Mouse (Mus musculus) heart, adult 2 months (tissue): ENCODE measurements around the gene Iqcg. TPM values are rescaled to one million over a fixed set of nuclear protein-coding genes. Genes with fewer than 3 reads are reported as not detected.

Source experiments
- DNase-seq, 2 experiments: peaks; one replicate each; pipeline ENCODE4 v3.0.0; 2021
- H3K27ac ChIP-seq: fragments of 200-600 bp; 2 replicates; pipeline ENCODE4 v1.8.1; 2022
- H3K27me3 ChIP-seq: fragments of 200-500 bp; 2 replicates; pipeline ENCODE4 v1.6.1; 2012; ENCODE audit warnings: mild to moderate bottlenecking, low read length, inconsistent platforms, mixed read lengths; ENCODE audit not compliant: control insufficient read depth, insufficient read depth
- H3K36me3 ChIP-seq: fragments of 200-500 bp; 2 replicates; pipeline ENCODE4 v1.6.1; 2012; ENCODE audit warnings: low read length, inconsistent platforms; ENCODE audit not compliant: control insufficient read depth, insufficient read depth
- H3K4me1 ChIP-seq: fragments of 200-500 bp; 2 replicates; pipeline ENCODE4 v1.6.1; 2011; ENCODE audit warnings: low read length; ENCODE audit not compliant: control insufficient read depth, insufficient read depth
- H3K4me3 ChIP-seq: fragments of 200-600 bp; 2 replicates; pipeline ENCODE4 v1.8.1; 2022
- H3K79me2 ChIP-seq: fragments of 200-500 bp; replicated peaks from 2 replicates; pipeline ENCODE4 v1.6.1; 2012; ENCODE audit warnings: mild to moderate bottlenecking, inconsistent platforms, low read length, moderate library complexity, mixed read lengths; ENCODE audit not compliant: control insufficient read depth, insufficient read depth
- H3K9ac ChIP-seq: fragments of 200-500 bp; 2 replicates; pipeline ENCODE4 v1.6.1; 2012; ENCODE audit warnings: low read depth, mild to moderate bottlenecking, control low read depth, inconsistent platforms, low read length, mixed read lengths
- CTCF ChIP-seq: fragments of 200-600 bp; IDR thresholded peaks from 2 replicates; pipeline ENCODE4 v1.8.1; 2022; ENCODE audit warnings: antibody characterized with exemption, mild to moderate bottlenecking, moderate library complexity
- EP300 ChIP-seq: fragments of 200-500 bp; IDR thresholded peaks from 2 replicates; pipeline ENCODE4 v1.6.1; 2011; ENCODE audit warnings: low read depth, low read length, control low read depth; ENCODE audit not compliant: insufficient read depth
- POLR2A ChIP-seq: fragments of 200-500 bp; IDR thresholded peaks from 2 replicates; pipeline ENCODE4 v1.6.1; 2011; ENCODE audit warnings: mild to moderate bottlenecking, low read depth, low read length, control low read depth; ENCODE audit not compliant: insufficient read depth
- WGBS: fragments of 180-500 bp; shearing (Covaris S2); methylation state at CpG from one replicate; pipeline ENCODE4 v1.1.7; 2018; 5-methylcytosine and 5-hydroxymethylcytosine counted together
- intact Hi-C: fragments of 180-260 bp; cut with DNase I; formaldehyde crosslinking; loops from one replicate; pipeline ENCODE4 v1.15.1; 2025
- polyA plus RNA-seq: library from polyadenylated mRNA; depleted of rRNA; stranded (reverse); fragments of >200 nt; gene quantifications from 2 replicates; pipeline ENCODE4 v1.2.3, GENCODE M21; 2012
- total RNA-seq, 2 experiments: library from RNA; stranded (reverse); gene quantifications; 2 replicates each; pipeline ENCODE4 v1.2.3; 2021

The Iqcg gene
- total and polyA plus RNA-seq, 3 experiments, result 0.25 to 0.84 (median 0.57) TPM

DNA sequence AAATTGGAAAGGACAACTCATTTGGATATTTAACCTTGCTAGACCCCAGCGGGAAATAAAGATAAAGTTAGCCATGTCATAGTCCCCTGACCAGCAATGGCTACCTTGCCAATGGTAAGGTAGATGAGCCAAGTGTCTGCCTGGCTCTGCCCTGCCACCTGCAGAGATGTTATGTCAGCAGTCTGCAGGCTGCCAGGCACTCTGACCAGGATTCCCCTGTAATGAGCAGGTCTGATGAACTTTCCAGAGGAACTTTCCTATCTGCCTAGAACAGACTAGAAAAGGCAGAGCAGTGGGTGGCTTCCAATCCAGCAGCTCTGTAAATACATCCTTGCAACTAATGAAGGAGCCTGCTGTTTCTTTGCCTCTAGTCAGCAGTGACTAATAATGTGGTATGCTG lies 41.1 kb downstream of the Iqcg start:
- Histone ChIP-seq H3K79me2 (no peaks in the 10 kb centered on the region), H3K27me3 (no peaks in the 10 kb centered on the region), H3K4me3 (no peak overlapping the region), H3K9ac (no peak overlapping the region), H3K27ac (no peak overlapping the region), H3K4me1 (no peaks in the 10 kb centered on the region), H3K36me3 (no peaks in the 10 kb centered on the region)
- 70% methylated on average over 1 of the region's 1 CpGs for WGBS
- intact Hi-C loops, result no loop called here
- DNase-seq, result no peak
- no peak for TF ChIP-seq EP300
- no peak for TF ChIP-seq CTCF
- no peak for TF ChIP-seq POLR2A

DNA sequence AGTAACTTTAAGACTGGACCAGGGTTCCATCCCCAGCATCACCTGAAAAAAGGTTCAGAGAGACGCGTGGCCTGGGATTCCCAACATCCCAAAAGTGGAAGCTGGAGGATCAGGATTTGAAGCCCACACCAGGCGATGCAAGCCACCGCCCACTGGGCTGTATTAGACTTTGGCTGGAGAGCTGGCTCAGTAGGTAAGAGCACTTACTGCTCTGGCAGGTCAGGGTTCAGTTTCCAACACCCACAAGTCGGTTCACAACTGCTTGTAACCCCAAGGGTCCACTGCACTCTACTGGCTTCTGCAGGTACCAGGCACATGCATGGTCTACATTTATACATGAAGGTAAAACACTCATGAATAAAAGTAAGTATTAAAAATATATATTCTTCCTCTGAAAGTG lies 42.2 kb downstream of the Iqcg start:
- H3K27ac ChIP-seq, result no peak overlapping the region
- no peaks in the 10 kb centered on the region for H3K36me3 ChIP-seq
- no peak for TF ChIP-seq CTCF
- no peak for TF ChIP-seq POLR2A
- no peak for TF ChIP-seq EP300
- WGBS, result 89% methylated on average over 5 of the region's 5 CpGs
- intact Hi-C loops, result no loop called here
- no peak overlapping the region for H3K9ac ChIP-seq
- no peak for DNase-seq
- no peaks in the 10 kb centered on the region for H3K27me3 ChIP-seq
- no peaks in the 10 kb centered on the region for H3K79me2 ChIP-seq
- no peak overlapping the region for H3K4me3 ChIP-seq
- H3K4me1 ChIP-seq, result no peaks in the 10 kb centered on the region

DNA sequence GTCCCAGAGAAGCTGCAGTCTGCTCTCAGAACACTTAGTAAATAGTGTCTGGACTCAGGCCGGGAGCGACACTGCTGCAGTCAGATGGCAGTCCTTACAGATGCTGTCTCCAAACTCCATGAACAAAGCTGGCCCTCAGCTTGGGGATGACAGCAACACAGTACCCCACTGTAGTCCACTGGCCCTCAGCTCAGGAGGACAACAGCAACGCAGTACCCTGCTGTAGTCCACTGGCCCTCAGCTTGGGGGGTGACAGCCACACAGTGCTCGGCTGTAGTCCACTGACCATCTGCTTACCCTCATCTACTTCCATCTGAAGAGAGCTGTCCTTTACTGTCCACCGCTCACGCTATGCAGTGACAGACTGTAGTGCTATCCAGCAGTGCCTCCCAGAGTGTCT lies 45.9 kb downstream of the Iqcg start:
- no peak overlapping the region for H3K4me3 ChIP-seq
- H3K79me2 ChIP-seq, result no peaks in the 10 kb centered on the region
- DNase-seq, result no peak
- H3K27ac ChIP-seq, result no peak overlapping the region
- no peak for TF ChIP-seq CTCF
- TF ChIP-seq POLR2A, result no peak
- TF ChIP-seq EP300, result no peak
- H3K4me1 ChIP-seq, result no peaks in the 10 kb centered on the region; the same call in 1 of the 2 replicates
- no peaks in the 10 kb centered on the region for H3K27me3 ChIP-seq
- H3K9ac ChIP-seq, result no peak overlapping the region
- no peaks in the 10 kb centered on the region for H3K36me3 ChIP-seq
- 93% methylated on average over 6 of the region's 6 CpGs for WGBS
- intact Hi-C loops, result no loop called here

GRCm38 (mm10) chr16:33007436-33007835 lies 48.6 kb downstream of the Iqcg start:
- WGBS, result 77% methylated on average over 7 of the region's 7 CpGs
- no peak for TF ChIP-seq EP300
- no peak for TF ChIP-seq POLR2A
- TF ChIP-seq CTCF, result no peak
- Histone ChIP-seq H3K4me1 (no peaks in the 10 kb centered on the region; the same call in 1 of the 2 replicates), H3K36me3 (no peaks in the 10 kb centered on the region), H3K27ac (no peak overlapping the region), H3K27me3 (no peaks in the 10 kb centered on the region), H3K79me2 (no peaks in the 10 kb centered on the region), H3K4me3 (no peak overlapping the region), H3K9ac (no peak overlapping the region)
- intact Hi-C loops, result no loop called here
- no peak for DNase-seq

- no peak for DNase-seq
- no peak overlapping the region for H3K4me3 ChIP-seq
- H3K27me3 ChIP-seq, result no peaks in the 10 kb centered on the region
- no peak overlapping the region for H3K27ac ChIP-seq
- 88% methylated on average over 7 of the region's 7 CpGs for WGBS
- no peaks in the 10 kb centered on the region for H3K36me3 ChIP-seq
- no peaks in the 10 kb centered on the region; the same call in 1 of the 2 replicates for H3K4me1 ChIP-seq
- TF ChIP-seq POLR2A (no peak), CTCF (no peak), EP300 (no peak)
- intact Hi-C loops, result no loop called here
- no peaks in the 10 kb centered on the region for H3K79me2 ChIP-seq
- H3K9ac ChIP-seq, result no peak overlapping the region
Measured at GRCm38 (mm10) chr16:33006888-33007287, 49.1 kb downstream of the Iqcg start.

DNA sequence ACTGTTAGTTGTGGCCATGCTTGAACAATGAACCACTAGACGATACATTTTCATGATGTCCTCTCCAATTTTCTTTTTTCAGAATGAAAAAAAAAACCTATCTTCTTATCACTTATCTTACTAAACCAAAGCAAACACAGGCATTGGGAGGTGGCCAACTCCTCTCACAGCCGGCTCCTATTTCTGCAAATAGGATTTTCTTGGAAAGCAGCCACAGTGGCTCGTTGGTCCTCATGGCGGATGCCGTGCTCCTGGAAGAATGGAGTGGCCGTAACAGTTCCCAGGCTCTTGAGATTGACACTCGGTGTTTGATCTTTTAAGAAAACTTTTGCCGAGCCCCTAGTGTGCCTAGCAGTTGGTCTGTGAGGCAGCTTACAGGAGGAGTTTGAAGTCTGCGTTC lies 50.8 kb downstream of the Iqcg start:
- Histone ChIP-seq H3K36me3 (no peaks in the 10 kb centered on the region; the same call in 1 of the 2 replicates), H3K4me1 (no peaks in the 10 kb centered on the region; the same call in 1 of the 2 replicates), H3K4me3 (no peak overlapping the region), H3K79me2 (no peaks in the 10 kb centered on the region), H3K27me3 (no peaks in the 10 kb centered on the region), H3K9ac (no peak overlapping the region), H3K27ac (no peak overlapping the region)
- 14% methylated on average over 9 of the region's 9 CpGs for WGBS
- peak in 1 of 2 experiments; percentile 15 for DNase-seq
- no peak for TF ChIP-seq CTCF
- TF ChIP-seq POLR2A, result no peak
- no peak for TF ChIP-seq EP300
- intact Hi-C loops, result no loop called here

- Histone ChIP-seq H3K36me3 (no peaks in the 10 kb centered on the region), H3K4me1 (no peaks in the 10 kb centered on the region), H3K4me3 (no peak overlapping the region), H3K79me2 (no peaks in the 10 kb centered on the region), H3K9ac (no peak overlapping the region), H3K27me3 (no peaks in the 10 kb centered on the region), H3K27ac (no peak overlapping the region)
- intact Hi-C loops, result no loop called here
- WGBS, result 86% methylated on average over 5 of the region's 5 CpGs
- TF ChIP-seq POLR2A, result no peak
- TF ChIP-seq EP300, result no peak
- no peak for TF ChIP-seq CTCF
- no peak for DNase-seq
Measured at GRCm38 (mm10) chr16:32992158-32992557, 63.9 kb downstream of the Iqcg start.
